Mouse (Mus musculus) cerebellum, adult 2 months (tissue): ENCODE data around the gene Rnf111. TPM values are rescaled to one million over a fixed set of nuclear protein-coding genes. Genes with fewer than 3 reads are reported as not detected.

Experiments used
- DNase-seq, 2 experiments: peaks; one replicate each; pipeline ENCODE4 v3.0.0; 2021
- H3K27ac ChIP-seq: fragments of 200-500 bp; 2 replicates; pipeline ENCODE4 v1.5.1; 2012; ENCODE audit warnings: low read length, control low read depth, inconsistent platforms; ENCODE audit not compliant: insufficient read depth
- H3K27me3 ChIP-seq: fragments of 200-500 bp; 2 replicates; pipeline ENCODE4 v1.6.1; 2012; ENCODE audit warnings: inconsistent platforms, mild to moderate bottlenecking, low read length, moderate library complexity; ENCODE audit not compliant: control insufficient read depth, insufficient read depth
- H3K4me1 ChIP-seq: fragments of 200-500 bp; 2 replicates; pipeline ENCODE4 v1.6.1; 2011; ENCODE audit warnings: low read length; ENCODE audit not compliant: control insufficient read depth, insufficient read depth
- H3K4me3 ChIP-seq: fragments of 200-500 bp; replicated peaks from 2 replicates; pipeline ENCODE3; 2011; ENCODE audit warnings: mild to moderate bottlenecking, low read depth, low read length, control low read depth; ENCODE audit not compliant: insufficient read depth
- CTCF ChIP-seq: fragments of 200-500 bp; IDR thresholded peaks from 2 replicates; pipeline ENCODE4 v1.5.1; 2011; ENCODE audit warnings: low read depth, mild to moderate bottlenecking, control low read depth, low read length, moderate library complexity, borderline replicate concordance; ENCODE audit not compliant: insufficient read depth
- POLR2A ChIP-seq: fragments of 200-500 bp; IDR thresholded peaks from 2 replicates; pipeline ENCODE4 v1.6.1; 2011; ENCODE audit warnings: low read length, control low read depth, borderline replicate concordance; ENCODE audit not compliant: insufficient read depth
- WGBS: fragments of 180-500 bp; shearing (Covaris S2); methylation state at CpG from one replicate; pipeline ENCODE4 v1.1.7; 2018; 5-methylcytosine and 5-hydroxymethylcytosine counted together
- polyA plus RNA-seq: library from polyadenylated mRNA; depleted of rRNA; stranded (reverse); fragments of >200 nt; gene quantifications from 2 replicates; pipeline ENCODE4 v1.2.3, GENCODE M21; 2012; rRNA removed

The Rnf111 gene
- polyA plus RNA-seq, 1 experiment: 30.1 TPM

GRCm38 (mm10) chr9:70389548-70389947 lies 114.0 kb downstream of the Rnf111 start:
- Histone ChIP-seq H3K4me3 (no peak overlapping the region), H3K27me3 (no peaks in the 10 kb centered on the region), H3K4me1 (no peaks in the 10 kb centered on the region), H3K27ac (no peak overlapping the region)
- no peak for DNase-seq
- TF ChIP-seq POLR2A: no peak
- no peak for TF ChIP-seq CTCF
- 73% methylated on average over 3 of the region's 3 CpGs for WGBS

- WGBS: 42% methylated on average over 4 of the region's 4 CpGs
- DNase-seq: no peak
- no peaks in the 10 kb centered on the region for H3K27me3 ChIP-seq
- H3K27ac ChIP-seq: no peak overlapping the region
- H3K4me1 ChIP-seq: no peaks in the 10 kb centered on the region
- TF ChIP-seq CTCF: no peak
- no peak for TF ChIP-seq POLR2A
- no peak overlapping the region for H3K4me3 ChIP-seq
These were observed 116.0 kb downstream of the Rnf111 start for GRCm38 (mm10) chr9:70387410-70388119.

DNA sequence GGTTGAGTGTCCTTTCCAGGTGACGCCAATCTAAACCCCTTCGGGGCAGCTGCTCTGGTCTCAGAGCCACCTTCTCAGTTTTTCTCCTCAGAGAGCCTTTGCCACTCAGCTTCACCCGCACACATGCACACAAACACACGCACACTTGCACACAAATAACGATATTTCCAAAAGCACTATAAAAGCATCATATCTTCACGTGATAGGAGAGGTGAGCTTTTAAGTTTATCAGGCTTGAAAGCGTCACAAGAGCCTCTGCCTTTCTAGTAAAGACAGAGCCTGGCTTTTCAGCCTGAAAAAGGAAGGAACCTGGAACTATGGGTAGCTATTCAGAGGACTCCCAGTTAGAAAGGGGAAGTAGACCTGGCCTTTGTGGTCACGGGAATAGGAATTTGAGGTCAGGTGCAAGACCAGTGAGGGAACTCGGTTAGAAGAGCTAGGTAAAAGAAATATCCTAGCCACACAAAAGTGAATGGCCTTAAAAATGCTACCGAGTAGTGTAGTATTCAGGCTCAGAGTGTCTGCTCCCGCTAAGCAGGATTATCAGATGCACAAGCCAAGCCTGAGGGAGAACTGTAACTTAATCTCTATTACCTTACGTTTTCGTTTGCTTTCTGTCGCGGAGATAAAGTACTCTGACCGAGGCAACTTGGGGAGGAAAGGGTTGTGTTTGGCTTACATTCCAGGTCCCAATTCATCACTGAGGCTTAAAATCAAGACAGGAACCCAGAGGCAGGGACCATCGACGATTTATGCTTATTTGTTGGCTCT lies 118.4 kb downstream of the Rnf111 start:
- Histone ChIP-seq H3K4me3 (no peak overlapping the region), H3K27me3 (no peaks in the 10 kb centered on the region), H3K4me1 (no peaks in the 10 kb centered on the region), H3K27ac (no peak overlapping the region)
- 92% methylated on average over 18 of the region's 18 CpGs for WGBS
- DNase-seq: no peak
- TF ChIP-seq CTCF (no peak), POLR2A (no peak)

DNA sequence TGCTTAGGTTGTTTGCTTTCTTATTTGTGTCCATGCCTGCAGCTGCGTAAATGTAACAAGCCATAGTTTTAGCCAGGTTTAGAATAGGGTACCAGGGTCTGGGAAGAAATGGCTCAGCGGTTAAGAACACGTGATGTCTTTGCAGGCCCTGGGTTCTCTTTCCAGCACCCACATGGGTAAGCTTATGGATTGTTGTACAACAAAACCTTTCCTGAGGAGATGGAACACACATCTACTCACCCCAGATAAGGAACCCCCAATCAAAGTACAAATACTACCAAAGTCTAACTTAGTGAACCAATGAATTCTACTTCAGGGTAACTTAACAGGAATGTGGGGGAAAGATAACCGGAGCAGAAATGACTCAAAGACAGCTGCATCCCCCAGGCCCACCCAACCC lies 119.0 kb downstream of the Rnf111 start:
- H3K4me1 ChIP-seq: no peaks in the 10 kb centered on the region
- H3K27ac ChIP-seq: no peak overlapping the region
- TF ChIP-seq POLR2A (no peak), CTCF (no peak)
- H3K4me3 ChIP-seq: no peak overlapping the region
- no peaks in the 10 kb centered on the region for H3K27me3 ChIP-seq
- no peak for DNase-seq
- WGBS: 97% methylated on average over 4 of the region's 4 CpGs

- H3K4me3 ChIP-seq: no peak overlapping the region
- no peaks in the 10 kb centered on the region for H3K27me3 ChIP-seq
- DNase-seq: no peak
- no peaks in the 10 kb centered on the region for H3K4me1 ChIP-seq
- no peak overlapping the region for H3K27ac ChIP-seq
- TF ChIP-seq POLR2A: no peak
- 56% methylated on average over 10 of the region's 10 CpGs for WGBS
These were observed 119.8 kb downstream of the Rnf111 start for GRCm38 (mm10) chr9:70383750-70384149.

- Histone ChIP-seq H3K27me3 (no peaks in the 10 kb centered on the region), H3K4me1 (no peaks in the 10 kb centered on the region), H3K27ac (no peak overlapping the region), H3K4me3 (no peak overlapping the region)
- TF ChIP-seq CTCF (no peak), POLR2A (no peak)
- 76% methylated on average over 12 of the region's 12 CpGs for WGBS
- peak in 1 of 2 experiments; percentile 20 for DNase-seq
These were observed 121.4 kb downstream of the Rnf111 start for GRCm38 (mm10) chr9:70382091-70382490.

DNA sequence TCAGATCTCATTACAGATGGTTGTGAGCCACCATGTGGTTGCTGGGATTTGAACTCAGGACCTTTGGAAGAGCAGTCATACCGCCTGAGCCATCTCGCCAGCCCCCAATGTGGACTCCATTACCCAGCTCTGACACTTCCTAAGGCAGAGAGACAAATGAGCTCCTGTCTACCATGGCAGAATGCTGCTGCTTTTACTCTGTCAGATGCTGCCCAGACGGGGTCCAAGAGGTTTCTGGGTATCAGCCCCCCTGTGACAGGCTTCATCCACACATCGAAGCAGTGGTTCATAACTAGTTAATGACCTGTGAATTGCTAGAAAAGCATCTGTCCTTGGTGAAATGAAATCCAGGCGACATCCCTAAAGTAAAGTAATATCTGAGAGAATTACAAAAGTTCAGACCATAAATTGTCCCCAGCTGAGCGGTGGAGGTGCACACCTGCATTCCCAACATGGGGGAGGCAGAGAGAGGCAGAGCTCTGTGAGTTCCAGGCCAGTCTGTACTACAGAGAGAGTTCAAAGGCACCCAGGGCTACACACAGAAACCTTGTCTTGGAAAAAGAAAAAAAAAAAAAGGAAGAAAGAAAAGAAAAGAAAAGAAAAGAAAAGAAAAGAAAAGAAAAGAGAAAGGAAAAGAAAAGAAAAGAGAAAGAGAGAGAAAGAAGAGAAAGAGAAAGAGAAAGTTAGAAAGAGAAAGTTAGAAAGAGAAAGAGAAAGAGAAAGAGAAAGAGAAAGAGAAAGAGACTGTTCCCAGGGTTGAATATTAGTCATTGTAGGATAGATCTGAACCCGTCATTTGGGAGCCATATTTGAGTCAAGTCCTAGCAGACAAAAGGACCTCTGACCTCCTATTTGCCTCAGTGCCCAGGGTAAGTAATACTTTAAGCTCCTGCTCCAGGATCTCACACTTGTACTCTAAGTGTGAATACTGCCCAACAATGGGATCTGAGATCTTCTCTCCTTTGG lies 123.7 kb downstream of the Rnf111 start:
- TF ChIP-seq CTCF (no peak), POLR2A (no peak)
- 90% methylated on average over 7 of the region's 7 CpGs for WGBS
- H3K4me3 ChIP-seq: no peak overlapping the region

More for the DNA sequence above, 123.7 kb downstream of the Rnf111 start:
- no peak for DNase-seq
- Histone ChIP-seq H3K4me1 (no peaks in the 10 kb centered on the region), H3K27me3 (no peaks in the 10 kb centered on the region), H3K27ac (no peak overlapping the region)

Other genes with a start within 250 kb of the Rnf111 start
- gene Ccnb2, start 82.2 kb downstream of the Rnf111 start, polyA plus RNA-seq: 2.3 and 2.7 TPM in 2 replicates
- gene Sltm, start 39.0 kb upstream of the Rnf111 start, polyA plus RNA-seq: 51.4 and 52.7 TPM in 2 replicates
- 1.4 and 1.5 TPM in 2 replicates for gene Gm10642, start 152.5 kb upstream of the Rnf111 start, polyA plus RNA-seq
- gene Mindy2, start 153.4 kb upstream of the Rnf111 start, polyA plus RNA-seq: 58.4 and 67.3 TPM in 2 replicates
- 44.9 and 47.7 TPM in 2 replicates for gene Adam10, start 175.3 kb upstream of the Rnf111 start, polyA plus RNA-seq